Mouse (Mus musculus) left cerebral cortex, adult 2 months (tissue): Measurements from ENCODE around the gene Gm3164. TPM values are rescaled to one million over a fixed set of nuclear protein-coding genes. Genes with fewer than 3 reads are reported as not detected.

Experiments used
- total RNA-seq, 2 experiments: library from RNA; stranded (reverse); gene quantifications; 2 replicates each; pipeline ENCODE4 v1.2.3; 2021

Gene Gm3164
- total RNA-seq, 2 experiments from 2014 or later = 0.84 TPM; not detected in 1

Other genes starting within 250 kb of the Gm3164 start
- under 1 TPM; 0.42 to 0.50 TPM for gene Gm2974, start 232.9 kb upstream of the Gm3164 start, total RNA-seq
- not detected for gene Gm3138, start 165.8 kb upstream of the Gm3164 start, total RNA-seq
- not detected for gene Gm3149, start 98.2 kb upstream of the Gm3164 start, total RNA-seq
- under 1 TPM; 0.56 to 0.59 TPM for gene 2610042L04Rik, start 80.7 kb upstream of the Gm3164 start, total RNA-seq
- gene Gm3159, start 17.9 kb upstream of the Gm3164 start, total RNA-seq = not detected
- 1 to 10 TPM; 2.0 to 3.4 TPM for gene Gm3173, start 15.5 kb downstream of the Gm3164 start, total RNA-seq
- not detected for gene Gm3182, start 66.3 kb downstream of the Gm3164 start, total RNA-seq
- not detected for gene Gm3047, start 140.0 kb downstream of the Gm3164 start, total RNA-seq
- gene Gm8159, start 216.9 kb downstream of the Gm3164 start, total RNA-seq = under 1 TPM; 0.48 to 0.56 TPM
- under 1 TPM; 0.54 to 0.57 TPM for gene Gm3239, start 248.7 kb downstream of the Gm3164 start, total RNA-seq